ENCODE assay signal across 18 mouse cellular contexts in genomic region chrX:43317801-43318520, GRCm38 (mm10).
DNase-seq lines count a peak whose midpoint lies in the region; ATAC-seq lines count a peak whose summit lies in the region.
"Had no signal": no experiment of that assay in that cellular context is flagged by ENCODE, and none has a peak within 500 bp of the region (broad histone marks: within the 10 kb centered on the region; RNA-seq: fewer than 3 reads in every experiment).

No protein-coding gene starts in this region.

- peak; percentile 67 for ATAC-seq in forebrain, embryonic 16.5 days
- ATAC-seq in hindbrain, embryonic 13.5 days (ENCODE audit: low FRiP score): no peak
- ATAC-seq: intestine, embryonic 16.5 days; midbrain, embryonic 16.5 days had no signal

- no peaks in the 10 kb centered on the region for H3K36me3 ChIP-seq in forebrain, embryonic 16.5 days (ENCODE audit: control insufficient read depth, insufficient read depth)
- H3K36me3 ChIP-seq in forebrain, embryonic 10.5 days (replicated peaks): no peaks in the 10 kb centered on the region
- H3K36me3 ChIP-seq in hindbrain, embryonic 13.5 days: no peaks in the 10 kb centered on the region
- H3K36me3 ChIP-seq: limb, embryonic 13.5 days; liver, embryonic 15.5 days had no signal

- H3K9me3 ChIP-seq in forebrain, embryonic 16.5 days (ENCODE audit: control insufficient read depth, low read length): no peaks in the 10 kb centered on the region
- no peaks in the 10 kb centered on the region for H3K9me3 ChIP-seq in forebrain, embryonic 10.5 days
- no peaks in the 10 kb centered on the region for H3K9me3 ChIP-seq in hindbrain, embryonic 13.5 days
- H3K9me3 ChIP-seq: limb, embryonic 13.5 days; liver, embryonic 15.5 days; megakaryocyte, embryonic 14.5 days had no signal

- no peaks in the 10 kb centered on the region for H3K27me3 ChIP-seq in forebrain, embryonic 16.5 days (replicated peaks; ENCODE audit: control insufficient read depth, insufficient read depth, low read length)
- H3K27me3 ChIP-seq in forebrain, embryonic 10.5 days (ENCODE audit: poor library complexity, severe bottlenecking): no peaks in the 10 kb centered on the region
- H3K27me3 ChIP-seq in hindbrain, embryonic 13.5 days: no peaks in the 10 kb centered on the region
- H3K27me3 ChIP-seq: limb, embryonic 13.5 days; liver, embryonic 15.5 days; megakaryocyte, embryonic 14.5 days had no signal

- 74% methylated on average over 3 of the region's 3 CpGs for WGBS in forebrain, embryonic 16.5 days
- WGBS in forebrain, embryonic 10.5 days: 91% methylated on average over 3 of the region's 3 CpGs
- WGBS in hindbrain, embryonic 13.5 days: 82% methylated on average over 3 of the region's 3 CpGs

- H3K4me2 ChIP-seq in forebrain, embryonic 16.5 days (ENCODE audit: low read length): no peak overlapping the region
- H3K4me2 ChIP-seq in hindbrain, embryonic 13.5 days: no peak overlapping the region
- H3K4me2 ChIP-seq: hindbrain, embryonic 14.5 days; limb, embryonic 13.5 days; liver, embryonic 15.5 days had no signal

- DNase-seq in forebrain, embryonic 10.5 days (ENCODE audit: extremely low spot score, low spot score): no peak
- peak; percentile 17 for DNase-seq in Muller cell, postnatal 12 days (ENCODE audit: inconsistent ontology term)
- peak; percentile 34 for DNase-seq in cerebellum, adult 11-12 months
- DNase-seq in cerebellum, postnatal 25 days: peak; percentile 25 to 49
- DNase-seq in right cerebral cortex, postnatal 25 days: no peak
- DNase-seq: adrenal gland, postnatal 14 days; gastrocnemius, postnatal 36 days; lung, postnatal 10 days; thymus, postnatal 25 days had no signal

- no peak overlapping the region for H3K27ac ChIP-seq in forebrain, embryonic 16.5 days (ENCODE audit: low read length)
- H3K27ac ChIP-seq in forebrain, embryonic 10.5 days: no peak overlapping the region
- no peak overlapping the region for H3K27ac ChIP-seq in hindbrain, embryonic 13.5 days
- H3K27ac ChIP-seq: hindbrain, embryonic 14.5 days; limb, embryonic 13.5 days; liver, embryonic 15.5 days; stomach, postnatal 0 days had no signal

- no peak overlapping the region for H3K9ac ChIP-seq in forebrain, embryonic 16.5 days (replicated peaks; ENCODE audit: low read depth, low read length)
- no peak overlapping the region for H3K9ac ChIP-seq in hindbrain, embryonic 13.5 days
- H3K9ac ChIP-seq: hindbrain, embryonic 14.5 days; limb, embryonic 13.5 days; liver, embryonic 15.5 days had no signal

- H3K4me3 ChIP-seq in forebrain, embryonic 16.5 days (replicated peaks; ENCODE audit: low read length): no peak overlapping the region
- no peak overlapping the region for H3K4me3 ChIP-seq in forebrain, embryonic 10.5 days
- no peak overlapping the region for H3K4me3 ChIP-seq in hindbrain, embryonic 13.5 days
- H3K4me3 ChIP-seq: limb, embryonic 13.5 days; liver, embryonic 15.5 days; megakaryocyte, embryonic 14.5 days had no signal

- H3K4me1 ChIP-seq in forebrain, embryonic 16.5 days (replicated peaks; ENCODE audit: control insufficient read depth, insufficient read depth, low read length): no peaks in the 10 kb centered on the region
- H3K4me1 ChIP-seq in forebrain, embryonic 10.5 days: no peaks in the 10 kb centered on the region
- no peaks in the 10 kb centered on the region for H3K4me1 ChIP-seq in hindbrain, embryonic 13.5 days (replicated peaks)
- H3K4me1 ChIP-seq: limb, embryonic 13.5 days; liver, embryonic 15.5 days; megakaryocyte, embryonic 14.5 days had no signal

Comparison
In these comparisons a context has a peak if more than half of its experiments do, and no peak if none do; other contexts are left out.
1. DNase-seq: peak in Muller cell, postnatal 12 days (single experiment), cerebellum, adult 11-12 months (single experiment) and cerebellum, postnatal 25 days (2 of 2); none in forebrain, embryonic 10.5 days (single experiment) and right cerebral cortex, postnatal 25 days (single experiment).